Comparison of ENCODE assay signal across 8 mouse cellular contexts in the genomic region with DNA sequence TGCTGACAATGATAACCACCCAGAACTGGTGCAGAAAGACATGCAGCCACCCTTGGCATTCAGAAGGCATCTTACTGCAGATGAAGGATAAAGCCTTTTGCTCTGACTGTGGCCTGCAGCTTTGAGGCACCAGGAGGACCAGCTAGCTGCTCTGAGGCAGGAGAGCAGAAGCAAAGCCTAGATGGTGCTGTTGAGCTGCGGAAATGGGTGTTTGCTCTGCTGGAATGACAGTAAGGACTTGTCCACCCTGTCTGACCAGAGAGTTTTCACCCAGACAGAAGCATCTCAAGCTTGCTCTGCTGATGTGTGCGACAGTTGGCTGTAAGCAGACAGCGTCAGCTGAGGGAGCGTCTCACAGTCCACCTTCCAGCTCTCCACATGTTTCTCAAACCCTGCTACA. TPM values are rescaled to one million over a fixed set of nuclear protein-coding genes. Genes with fewer than 3 reads are reported as not detected.
DNase-seq lines count a peak whose midpoint lies in the region; ATAC-seq and TF ChIP-seq lines count a peak whose summit lies in the region.
"Not testable (repeated sequence)": the region's sequence is repeated elsewhere in the genome, so short reads cannot be mapped to it uniquely, and the experiment has no call there.
"Had no signal": no experiment of that assay in that cellular context is flagged by ENCODE, and none has a peak within 500 bp of the region (broad histone marks: within the 10 kb centered on the region; RNA-seq: fewer than 3 reads in every experiment).

No protein-coding gene starts in this region.

- H3K4me2 ChIP-seq in lung, postnatal 0 days (replicated peaks; ENCODE audit: low read depth, low read length): not testable (repeated sequence)

- not testable (repeated sequence) for TF ChIP-seq CTCF in cerebellum, adult 2 months (IDR thresholded peaks at IDR 0.05; ENCODE audit: borderline replicate concordance, insufficient read depth, low read depth, low read length)
- TF ChIP-seq CTCF in lung, postnatal 0 days (IDR thresholded peaks at IDR 0.05): peak; percentile 54

- peak; percentile 4 to 13 for DNase-seq in cerebellum, adult 2 months
- peak; percentile 19 to 23 for DNase-seq in frontal cortex, postnatal 25 days (ENCODE audit: low spot score in 2 of 2)
- DNase-seq in heart, postnatal 4 days: peak; percentile 49
- DNase-seq in kidney, postnatal 10 days: peak; percentile 58
- peak; percentile 17 to 26 for DNase-seq in layer of hippocampus, postnatal 25 days (ENCODE audit: extremely low spot score in 1 of 2, low spot score in 1 of 2)
- not testable (repeated sequence) for DNase-seq in lung, postnatal 0 days (ENCODE audit: low spot score)
- peak; percentile 53 to 59 for DNase-seq in right cerebral cortex, adult 2 months (ENCODE audit: low spot score in 2 of 2)

- not testable (repeated sequence) for H3K4me3 ChIP-seq in cerebellum, adult 2 months (replicated peaks; ENCODE audit: insufficient read depth, low read depth, low read length); lung, postnatal 0 days (ENCODE audit: low read depth, low read length)

- H3K27ac ChIP-seq in cerebellum, adult 2 months (ENCODE audit: insufficient read depth, low read length); lung, postnatal 0 days (ENCODE audit: low read length): not testable (repeated sequence)

- H3K9me3 ChIP-seq in lung, postnatal 0 days (ENCODE audit: low read length): not testable (repeated sequence)

- not testable (repeated sequence) for TF ChIP-seq POLR2A in cerebellum, adult 2 months (IDR thresholded peaks at IDR 0.05; ENCODE audit: borderline replicate concordance, insufficient read depth, low read length)

- H3K27me3 ChIP-seq in cerebellum, adult 2 months (ENCODE audit: control insufficient read depth, insufficient read depth, low read length); lung, postnatal 0 days (replicated peaks; ENCODE audit: insufficient read depth, low read length): not testable (repeated sequence)

- H3K36me3 ChIP-seq in lung, postnatal 0 days (ENCODE audit: insufficient read depth, low read length): not testable (repeated sequence)

- 67% methylated on average over 4 of the region's 4 CpGs for WGBS in cerebellum, adult 2 months
- 42% methylated on average over 4 of the region's 4 CpGs for WGBS in lung, postnatal 0 days

- ATAC-seq in lung, postnatal 0 days: peak; percentile 46

- not testable (repeated sequence) for H3K4me1 ChIP-seq in cerebellum, adult 2 months (ENCODE audit: control insufficient read depth, insufficient read depth, low read length); lung, postnatal 0 days (ENCODE audit: insufficient read depth, low read depth, low read length)

- not testable (repeated sequence) for H3K9ac ChIP-seq in lung, postnatal 0 days (replicated peaks; ENCODE audit: low read depth)

- TF ChIP-seq EP300 in lung, postnatal 0 days (IDR thresholded peaks at IDR 0.05): not testable (repeated sequence)

RNA-seq across cellular contexts. Expression of a gene that starts 5.0 kb away (rescaled TPM):
- 0.65 and 0.67 TPM in 2 replicates for polyA plus RNA-seq in cerebellum, adult 2 months (2012; rRNA removed)
- total RNA-seq in heart, postnatal 4 days (2021): under 1 TPM; 0.77 to 0.91 TPM
- total RNA-seq in layer of hippocampus, postnatal 25 days (2021): under 1 TPM; 0.47 to 0.49 TPM
- polyA plus RNA-seq in lung, postnatal 0 days (2015; fragmentation: Nextera tagmentation; extraction: Ambion mirVana): 0.19 and 0.32 TPM in 2 replicates

RNA-seq across cellular contexts. Expression of a gene that starts 24.9 kb away (rescaled TPM):
- 0.49 and 0.95 TPM in 2 replicates for polyA plus RNA-seq in cerebellum, adult 2 months (2012; rRNA removed)
- total RNA-seq in heart, postnatal 4 days (2021): 1 to 10 TPM; 5.6 to 6.2 TPM
- total RNA-seq in layer of hippocampus, postnatal 25 days (2021): under 1 TPM; 0.59 to 0.73 TPM
- polyA plus RNA-seq in lung, postnatal 0 days (2015; fragmentation: Nextera tagmentation; extraction: Ambion mirVana): 11.8 and 12.7 TPM in 2 replicates

RNA-seq across cellular contexts. Expression of a gene that starts 49.0 kb away (rescaled TPM):
- polyA plus RNA-seq in cerebellum, adult 2 months (2012; rRNA removed): 0.21 TPM in 1 of 2 replicates, not detected in the other
- under 1 TPM; 0.31 to 0.41 TPM for total RNA-seq in heart, postnatal 4 days (2021)
- total RNA-seq in layer of hippocampus, postnatal 25 days (2021): not detected
- 1.5 TPM in 2 replicates for polyA plus RNA-seq in lung, postnatal 0 days (2015; fragmentation: Nextera tagmentation; extraction: Ambion mirVana)
- polyA plus RNA-seq: limb, embryonic 12.5 days had no signal

RNA-seq across cellular contexts. Expression of a gene that starts 50.5 kb away (rescaled TPM):
- 5.6 and 6.1 TPM in 2 replicates for polyA plus RNA-seq in cerebellum, adult 2 months (2012; rRNA removed)
- total RNA-seq in heart, postnatal 4 days (2021): 10 to 100 TPM; 11.7 to 12.8 TPM
- 1 to 10 TPM; 5.7 to 6.8 TPM for total RNA-seq in layer of hippocampus, postnatal 25 days (2021)
- polyA plus RNA-seq in lung, postnatal 0 days (2015; fragmentation: Nextera tagmentation; extraction: Ambion mirVana): 5.8 and 6.1 TPM in 2 replicates

RNA-seq across cellular contexts. Expression of a gene that starts 50.6 kb away (rescaled TPM):
- polyA plus RNA-seq in cerebellum, adult 2 months (2012; rRNA removed): 24.6 and 28.8 TPM in 2 replicates
- total RNA-seq in heart, postnatal 4 days (2021): 10 to 100 TPM; 19.3 to 22.5 TPM
- 10 to 100 TPM; 18.0 to 20.2 TPM for total RNA-seq in layer of hippocampus, postnatal 25 days (2021)
- 25.6 and 27.2 TPM in 2 replicates for polyA plus RNA-seq in lung, postnatal 0 days (2015; fragmentation: Nextera tagmentation; extraction: Ambion mirVana)
